Mouse (Mus musculus) left cerebral cortex, postnatal 14 days (tissue): ENCODE data around the gene Vmn2r109. TPM values are rescaled to one million over a fixed set of nuclear protein-coding genes. Genes with fewer than 3 reads are reported as not detected.
"Not testable (repeated sequence)": the region's sequence is repeated elsewhere in the genome, so short reads cannot be mapped to it uniquely, and the experiment has no call there.

Source experiments
- DNase-seq, 2 experiments: peaks; one replicate each; pipeline ENCODE4 v3.0.0; 2021 to 2022; ENCODE audit warnings: low spot score in 2 of 2, mixed read lengths in 1 of 2
- intact Hi-C: fragments of 180-260 bp; cut with DNase I; formaldehyde crosslinking; loops from one replicate; pipeline ENCODE4 v1.15.1; 2025
- long read RNA-seq, 2 experiments: library from polyadenylated mRNA; stranded (forward); transcript quantifications; one replicate each; pipeline ENCODE4 v2.0.0; 2021
- total RNA-seq, 2 experiments: library from RNA; stranded (reverse); gene quantifications; 2 replicates each; pipeline ENCODE4 v1.2.3; 2021

The Vmn2r109 gene
- not detected for total RNA-seq
- long read RNA-seq, experiment 1, result 0 reads
- long read RNA-seq, experiment 2, result 0 reads

- intact Hi-C loops, result no loop called here
- DNase-seq, result no peak
These were observed at the start of gene Vmn2r109 for GRCm38 (mm10) chr17:20564656-20565055. Vmn2r109 (minus strand) TSS chr17:20564756.

- no peak for DNase-seq
- intact Hi-C loops, result no loop called here
These were observed 31.8 kb upstream of the Vmn2r109 start, which contains the start of gene Vmn2r110 for GRCm38 (mm10) chr17:20596323-20596722. Vmn2r110 (minus strand) TSS chr17:20596423.

GRCm38 (mm10) chr17:20508247-20508646 lies 56.3 kb downstream of the Vmn2r109 start:
- intact Hi-C loops, result not testable (repeated sequence)

GRCm38 (mm10) chr17:20497858-20498257 lies 66.7 kb downstream of the Vmn2r109 start, which contains the start of gene Vmn1r225:
Vmn1r225 (plus strand) TSS chr17:20498158.
- intact Hi-C loops, result no loop called here

More at GRCm38 (mm10) chr17:20508247-20508646, 56.3 kb downstream of the Vmn2r109 start:
- DNase-seq, result not testable (repeated sequence)

More at GRCm38 (mm10) chr17:20497858-20498257, 66.7 kb downstream of the Vmn2r109 start, which contains the start of gene Vmn1r225:
- no peak for DNase-seq

Other genes starting within 250 kb of the Vmn2r109 start
- not detected for gene Vmn2r107, start 219.5 kb downstream of the Vmn2r109 start, total RNA-seq
- not detected for gene Vmn1r224, start 150.6 kb downstream of the Vmn2r109 start, total RNA-seq
- gene Vmn2r108, start 83.4 kb downstream of the Vmn2r109 start, total RNA-seq, result under 1 TPM in 1 of 2 experiments, not detected in 1; 0.07 TPM
- gene Vmn1r225, start 66.6 kb downstream of the Vmn2r109 start, total RNA-seq, result not detected
- gene Vmn2r110, start 31.7 kb upstream of the Vmn2r109 start, total RNA-seq, result not detected
- gene Fpr-rs3, start 60.1 kb upstream of the Vmn2r109 start, total RNA-seq, result not detected
- not detected for gene Vmn1r226, start 118.1 kb upstream of the Vmn2r109 start, total RNA-seq
- gene Vmn1r227, start 165.1 kb upstream of the Vmn2r109 start, total RNA-seq, result not detected
- not detected for gene Vmn1r228, start 221.4 kb upstream of the Vmn2r109 start, total RNA-seq
- gene Vmn1r229, start 246.8 kb upstream of the Vmn2r109 start, total RNA-seq, result under 1 TPM; 0.08 to 0.11 TPM